Mouse (Mus musculus) gastrocnemius, postnatal 10 days (tissue): ENCODE data around the gene B4gat1. TPM values are rescaled to one million over a fixed set of nuclear protein-coding genes. Genes with fewer than 3 reads are reported as not detected.

Experiments
- DNase-seq: peaks from one replicate; pipeline ENCODE4 v3.0.0; 2021; ENCODE audit warnings: mixed read lengths
- total RNA-seq, 2 experiments: library from RNA; stranded (reverse); gene quantifications; 2 replicates each; pipeline ENCODE4 v1.2.3; 2021

Gene B4gat1
- total RNA-seq, 2 experiments from 2014 or later = 21.5 to 21.9 TPM

- peak; percentile 34 for DNase-seq
Measured at GRCm38 (mm10) chr19:5058801-5059771, 20.5 kb downstream of the B4gat1 start.

GRCm38 (mm10) chr19:5060365-5061330 lies 22.0 kb downstream of the B4gat1 start:
- no peak for DNase-seq

GRCm38 (mm10) chr19:5062041-5062440 lies 23.4 kb downstream of the B4gat1 start:
- DNase-seq = no peak

DNA sequence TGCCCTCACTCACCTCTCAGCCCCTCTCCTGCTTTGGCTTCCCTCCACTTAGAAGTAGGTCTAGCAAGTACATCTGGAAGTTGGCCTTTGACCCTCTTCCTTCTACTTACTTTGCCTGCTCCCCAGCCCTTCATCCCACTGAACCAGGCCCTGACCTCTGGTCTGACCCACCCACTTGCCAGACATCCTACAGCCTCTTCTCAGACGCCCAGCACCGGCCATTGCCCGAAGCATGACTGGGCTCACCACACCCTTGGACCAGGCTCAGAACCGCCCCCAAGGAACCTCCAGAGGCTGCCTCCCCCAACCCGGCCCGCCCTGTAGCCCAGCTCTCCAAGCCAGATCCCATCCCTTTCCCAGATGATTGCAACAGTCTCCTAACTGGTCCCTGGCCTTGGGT lies 23.8 kb downstream of the B4gat1 start:
- peak; percentile 43 for DNase-seq

- no peak for DNase-seq
Measured at GRCm38 (mm10) chr19:5065104-5065503, 26.5 kb downstream of the B4gat1 start.

- DNase-seq = no peak
Measured at GRCm38 (mm10) chr19:5067040-5067799, 28.6 kb downstream of the B4gat1 start.

GRCm38 (mm10) chr19:5067867-5068569 lies 29.4 kb downstream of the B4gat1 start, which contains the start of gene Cd248:
Gene Cd248, plus strand, starts transcription at chr19:5068078.
- peak; percentile 84 for DNase-seq

DNA sequence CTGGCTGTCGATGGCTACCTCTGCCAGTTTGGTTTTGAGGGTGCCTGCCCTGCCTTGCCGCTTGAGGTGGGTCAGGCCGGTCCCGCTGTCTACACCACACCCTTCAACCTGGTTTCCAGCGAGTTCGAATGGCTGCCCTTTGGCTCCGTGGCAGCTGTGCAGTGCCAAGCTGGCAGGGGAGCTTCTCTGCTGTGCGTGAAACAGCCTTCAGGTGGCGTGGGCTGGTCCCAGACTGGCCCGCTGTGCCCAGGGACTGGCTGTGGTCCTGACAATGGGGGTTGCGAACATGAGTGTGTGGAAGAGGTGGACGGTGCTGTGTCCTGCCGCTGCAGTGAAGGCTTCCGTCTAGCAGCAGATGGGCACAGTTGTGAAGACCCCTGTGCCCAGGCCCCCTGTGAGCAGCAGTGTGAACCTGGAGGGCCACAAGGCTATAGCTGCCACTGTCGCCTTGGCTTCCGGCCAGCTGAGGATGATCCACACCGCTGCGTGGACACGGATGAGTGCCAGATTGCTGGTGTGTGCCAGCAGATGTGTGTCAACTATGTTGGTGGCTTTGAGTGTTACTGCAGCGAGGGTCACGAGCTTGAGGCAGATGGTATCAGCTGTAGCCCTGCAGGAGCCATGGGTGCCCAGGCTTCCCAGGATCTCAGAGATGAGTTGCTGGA lies 30.1 kb downstream of the B4gat1 start:
- DNase-seq = peak; percentile 32

DNA sequence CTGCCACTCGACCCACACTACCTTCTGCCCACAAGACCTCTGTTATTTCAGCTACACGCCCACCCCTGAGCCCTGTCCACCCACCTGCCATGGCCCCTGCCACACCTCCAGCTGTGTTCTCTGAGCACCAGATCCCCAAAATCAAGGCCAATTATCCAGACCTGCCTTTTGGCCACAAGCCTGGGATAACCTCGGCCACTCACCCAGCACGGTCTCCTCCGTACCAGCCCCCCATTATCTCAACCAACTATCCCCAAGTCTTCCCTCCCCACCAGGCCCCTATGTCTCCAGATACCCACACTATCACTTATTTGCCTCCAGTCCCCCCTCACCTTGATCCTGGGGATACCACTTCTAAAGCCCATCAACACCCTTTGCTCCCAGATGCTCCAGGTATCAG lies 30.9 kb downstream of the B4gat1 start:
- no peak for DNase-seq

DNA sequence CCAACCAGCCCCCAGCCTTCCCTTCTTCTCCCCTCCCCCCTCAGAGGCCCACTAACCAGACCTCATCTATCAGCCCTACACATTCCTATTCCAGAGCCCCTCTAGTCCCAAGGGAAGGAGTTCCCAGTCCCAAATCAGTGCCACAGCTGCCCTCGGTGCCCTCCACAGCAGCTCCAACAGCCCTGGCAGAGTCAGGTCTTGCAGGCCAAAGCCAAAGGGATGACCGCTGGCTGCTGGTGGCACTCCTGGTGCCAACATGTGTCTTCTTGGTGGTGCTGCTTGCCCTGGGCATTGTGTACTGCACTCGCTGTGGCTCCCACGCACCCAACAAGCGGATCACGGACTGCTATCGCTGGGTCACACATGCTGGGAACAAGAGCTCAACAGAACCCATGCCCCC lies 31.4 kb downstream of the B4gat1 start:
- DNase-seq = no peak

DNA sequence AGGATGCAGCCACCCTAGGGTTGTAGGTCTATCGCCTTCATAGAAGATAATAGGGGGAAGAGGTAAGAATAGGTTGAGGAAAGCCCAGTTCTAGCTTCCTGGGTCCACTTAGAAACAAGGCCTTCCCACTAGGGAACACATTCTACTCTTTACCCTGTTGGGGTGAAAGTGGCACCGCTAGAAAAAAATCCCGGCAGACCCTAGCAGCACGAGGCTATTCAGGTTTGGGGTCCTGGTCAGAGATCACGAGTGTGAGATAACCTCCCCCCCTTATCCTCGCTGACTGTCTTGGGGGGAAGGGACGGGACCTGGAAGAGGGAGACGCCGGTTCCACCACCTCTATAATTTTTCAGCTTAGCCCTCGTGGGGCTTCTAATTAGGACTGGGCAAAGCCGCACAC lies 32.5 kb downstream of the B4gat1 start:
- DNase-seq = no peak

DNA sequence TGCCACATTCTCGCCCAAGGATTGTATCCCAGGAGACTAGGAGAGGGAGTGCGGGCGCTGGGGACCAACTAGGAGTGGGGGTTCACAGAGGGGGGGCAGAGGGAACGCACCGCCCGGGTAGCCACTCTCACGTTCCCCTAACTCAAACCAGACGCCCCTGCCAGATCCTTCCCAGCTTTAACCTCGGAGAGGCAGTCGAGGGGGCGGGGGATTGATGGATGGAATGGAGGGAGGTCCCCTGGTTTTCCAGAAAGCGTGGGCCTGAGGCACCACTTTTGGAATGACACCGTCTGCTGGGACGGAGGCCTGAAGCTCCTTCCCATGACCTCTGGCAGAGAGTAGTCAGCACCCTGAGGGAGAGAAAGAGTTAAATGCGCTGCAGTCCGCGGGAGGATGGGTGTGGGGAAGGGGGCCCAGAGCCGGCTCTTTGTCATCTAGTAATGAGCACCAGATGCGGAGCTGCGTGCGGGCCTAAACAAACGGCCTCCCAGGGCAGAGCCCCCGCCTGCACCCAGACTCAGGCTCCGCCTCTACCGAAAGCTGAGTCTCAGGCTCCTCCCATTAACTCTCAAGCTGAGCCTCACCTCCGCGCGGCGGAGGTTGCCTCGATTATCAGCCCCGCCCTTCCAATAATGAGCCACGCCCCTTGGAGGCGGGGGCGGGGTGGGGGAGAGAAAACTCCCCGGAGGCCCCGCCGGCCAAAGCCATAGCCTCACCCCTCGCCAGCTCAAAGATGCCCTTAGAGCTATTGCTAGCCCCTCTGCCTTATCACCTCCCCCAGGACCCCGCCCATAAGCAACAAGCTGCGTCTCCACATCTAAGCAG lies 33.1 kb downstream of the B4gat1 start:
- DNase-seq = peak; percentile 56

DNA sequence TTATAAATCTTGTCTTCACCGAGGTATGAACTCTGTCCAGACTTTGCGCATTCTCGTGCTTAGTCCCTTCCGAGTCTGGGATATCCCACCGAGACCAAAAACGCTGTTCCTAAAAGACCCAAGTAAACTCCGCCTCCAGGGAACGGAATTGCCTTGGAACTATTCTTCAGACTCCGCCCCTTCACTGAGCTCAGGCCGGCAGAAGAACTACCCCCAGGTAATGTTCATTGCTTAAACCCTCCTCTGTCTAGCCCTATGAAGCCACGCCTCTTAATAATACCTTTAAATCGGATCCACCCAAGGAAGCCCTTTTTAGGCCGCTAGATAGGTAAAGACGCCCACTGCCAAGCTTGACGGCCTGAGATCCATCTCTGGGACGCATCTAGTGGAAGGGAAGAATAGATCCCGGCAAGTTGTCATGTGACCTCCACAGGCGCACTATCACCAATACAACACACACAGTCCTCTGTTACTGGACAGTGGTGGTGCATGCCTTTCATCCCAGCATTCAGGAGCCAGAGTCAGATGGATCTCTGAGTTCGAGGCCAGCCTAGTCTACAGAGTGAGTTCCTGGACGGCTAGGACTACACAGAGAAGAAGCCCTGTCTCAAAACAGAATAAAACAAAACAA lies 33.9 kb downstream of the B4gat1 start:
- DNase-seq = no peak

GRCm38 (mm10) chr19:5073028-5073427 lies 34.4 kb downstream of the B4gat1 start:
- DNase-seq = peak; percentile 68

GRCm38 (mm10) chr19:5073518-5073917 lies 34.9 kb downstream of the B4gat1 start:
- DNase-seq = no peak

GRCm38 (mm10) chr19:5079279-5079678 lies 40.7 kb downstream of the B4gat1 start:
- no peak for DNase-seq

- DNase-seq = no peak
Measured at GRCm38 (mm10) chr19:5082005-5082404, 43.4 kb downstream of the B4gat1 start.

GRCm38 (mm10) chr19:5082596-5082995 lies 44.0 kb downstream of the B4gat1 start:
- no peak for DNase-seq
